Mouse (Mus musculus) embryonic facial prominence, embryonic 10.5 days (tissue): Measurements from ENCODE around the gene Ppard. TPM values are rescaled to one million over a fixed set of nuclear protein-coding genes. Genes with fewer than 3 reads are reported as not detected.
"Not testable (repeated sequence)": the region's sequence is repeated elsewhere in the genome, so short reads cannot be mapped to it uniquely, and the experiment has no call there.

Source experiments
- DNase-seq: peaks from one replicate; pipeline ENCODE4 v3.0.0-alpha.2; 2017; ENCODE audit warnings: low spot score
- H3K27ac ChIP-seq: fragments of 300-500 bp; sonication (generic); replicated peaks from 2 replicates; pipeline ENCODE4 v1.5.1; 2016; ENCODE audit warnings: mild to moderate bottlenecking
- H3K27me3 ChIP-seq: fragments of 300-500 bp; sonication (generic); replicated peaks from 2 replicates; pipeline ENCODE4 v1.6.1; 2016; ENCODE audit warnings: low read depth, mild to moderate bottlenecking; ENCODE audit not compliant: poor library complexity, severe bottlenecking
- H3K36me3 ChIP-seq: fragments of 300-500 bp; sonication (generic); replicated peaks from 2 replicates; pipeline ENCODE4 v1.6.1; 2016; ENCODE audit warnings: mild to moderate bottlenecking, moderate library complexity
- H3K4me1 ChIP-seq: fragments of 300-500 bp; sonication (generic); 2 replicates; pipeline ENCODE4 v1.6.1; 2016
- H3K4me3 ChIP-seq: fragments of 300-500 bp; sonication (generic); 2 replicates; pipeline ENCODE4 v1.5.1; 2016; ENCODE audit warnings: mild to moderate bottlenecking, moderate library complexity
- H3K9me3 ChIP-seq: fragments of 300-500 bp; sonication (generic); 2 replicates; pipeline ENCODE4 v1.6.1; 2016; ENCODE audit warnings: mild to moderate bottlenecking
- WGBS: fragments of 180-500 bp; shearing (Covaris S2); methylation state at CpG from one replicate; pipeline ENCODE4 v1.1.7; 2016; 5-methylcytosine and 5-hydroxymethylcytosine counted together
- polyA plus RNA-seq: library from polyadenylated mRNA; unstranded; fragments of >200 nt; fragmentation: Nextera tagmentation; extraction: Ambion mirVana; gene quantifications from 2 replicates; pipeline ENCODE4 v1.2.1, GENCODE M21; 2016

The Ppard gene
- polyA plus RNA-seq, 1 experiment from 2014 or later: 1.4 TPM

GRCm38 (mm10) chr17:28208314-28208612 is 24.2 kb upstream of the Ppard start:
- peak overlapping the region; percentile 53 for H3K4me3 ChIP-seq

GRCm38 (mm10) chr17:28209457-28210110 is 22.9 kb upstream of the Ppard start:
- no peak overlapping the region for H3K4me3 ChIP-seq
- peaks cover 12% of the 10 kb centered on the region for H3K36me3 ChIP-seq
- DNase-seq: no peak
- 69% methylated on average over 4 of the region's 4 CpGs for WGBS
- peaks cover 17% of the 10 kb centered on the region; the same call in 1 of the 2 replicates for H3K27me3 ChIP-seq
- no peak overlapping the region for H3K27ac ChIP-seq
- H3K9me3 ChIP-seq: no peaks in the 10 kb centered on the region
- H3K4me1 ChIP-seq: peaks cover 45% of the 10 kb centered on the region

More at GRCm38 (mm10) chr17:28208314-28208612, 24.2 kb upstream of the Ppard start:
- peak overlapping the region; percentile 80; the same call in 1 of the 2 replicates for H3K27ac ChIP-seq
- 87% methylated on average over 8 of the region's 8 CpGs for WGBS
- H3K4me1 ChIP-seq: peaks cover 48% of the 10 kb centered on the region
- H3K27me3 ChIP-seq: peaks cover 17% of the 10 kb centered on the region; the same call in 1 of the 2 replicates
- H3K36me3 ChIP-seq: peaks cover 25% of the 10 kb centered on the region
- no peak for DNase-seq
- H3K9me3 ChIP-seq: no peaks in the 10 kb centered on the region

GRCm38 (mm10) chr17:28211921-28212341 is 20.6 kb upstream of the Ppard start:
- 79% methylated on average over 6 of the region's 6 CpGs for WGBS

DNA sequence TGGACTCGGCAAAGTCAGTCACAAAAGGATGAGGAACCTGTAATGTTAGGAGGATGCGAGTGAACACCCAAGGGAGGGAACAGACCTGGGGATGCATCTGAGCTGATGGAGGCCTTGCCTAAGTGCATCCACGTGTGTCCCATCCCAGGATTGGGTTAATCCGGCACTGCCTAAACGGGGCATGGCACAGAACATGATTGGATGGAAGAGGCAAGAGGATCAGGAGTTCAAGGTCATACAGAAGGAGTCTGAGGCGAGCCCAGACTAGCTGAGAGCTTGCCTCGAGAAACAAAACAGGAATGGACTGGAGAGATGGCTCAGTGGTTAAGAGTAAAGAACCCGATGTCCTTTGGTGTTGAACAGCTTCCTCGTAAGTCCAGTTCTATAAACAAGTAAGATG is 20.1 kb upstream of the Ppard start:
- Histone ChIP-seq H3K4me3 (no peak overlapping the region), H3K9me3 (no peaks in the 10 kb centered on the region), H3K27ac (0 out of 2 replicates have a peak overlapping the region, but pooled peaks have one; percentile 25), H3K4me1 (peaks cover 32% of the 10 kb centered on the region), H3K36me3 (no peaks in the 10 kb centered on the region), H3K27me3 (peaks cover 21% of the 10 kb centered on the region)
- no peak for DNase-seq
- WGBS: 67% methylated on average over 9 of the region's 9 CpGs

More at GRCm38 (mm10) chr17:28211921-28212341, 20.6 kb upstream of the Ppard start:
- H3K36me3 ChIP-seq: no peaks in the 10 kb centered on the region
- peaks cover 16% of the 10 kb centered on the region for H3K27me3 ChIP-seq
- DNase-seq: no peak
- peaks cover 35% of the 10 kb centered on the region for H3K4me1 ChIP-seq
- H3K9me3 ChIP-seq: no peaks in the 10 kb centered on the region
- no peak overlapping the region for H3K4me3 ChIP-seq
- peak overlapping the region; percentile 25; the same call in 1 of the 2 replicates for H3K27ac ChIP-seq

DNA sequence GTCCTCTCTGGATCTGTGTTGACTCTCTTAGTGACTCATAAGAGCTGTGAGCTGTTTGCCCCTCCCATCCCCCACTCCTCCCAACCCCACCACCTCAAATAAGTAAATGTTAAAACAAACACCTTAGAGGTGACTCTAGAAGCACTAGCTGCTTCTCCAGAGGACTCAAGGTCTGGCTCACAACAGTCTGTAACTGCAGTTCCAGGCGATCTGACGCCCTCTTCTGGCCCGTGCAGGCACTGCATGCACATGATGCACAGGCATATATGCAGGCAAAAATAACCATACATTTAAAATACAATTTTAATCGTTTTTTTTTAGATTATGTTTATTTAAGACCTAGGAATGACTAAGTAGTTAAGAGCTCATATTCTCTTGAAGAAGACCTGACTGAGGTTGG is 19.3 kb upstream of the Ppard start:
- no peak overlapping the region for H3K27ac ChIP-seq
- H3K36me3 ChIP-seq: no peaks in the 10 kb centered on the region
- WGBS: 32% methylated on average over 4 of the region's 4 CpGs
- H3K4me1 ChIP-seq: peaks cover 32% of the 10 kb centered on the region
- no peak overlapping the region for H3K4me3 ChIP-seq
- H3K9me3 ChIP-seq: no peaks in the 10 kb centered on the region
- H3K27me3 ChIP-seq: peaks cover 21% of the 10 kb centered on the region
- DNase-seq: no peak

DNA sequence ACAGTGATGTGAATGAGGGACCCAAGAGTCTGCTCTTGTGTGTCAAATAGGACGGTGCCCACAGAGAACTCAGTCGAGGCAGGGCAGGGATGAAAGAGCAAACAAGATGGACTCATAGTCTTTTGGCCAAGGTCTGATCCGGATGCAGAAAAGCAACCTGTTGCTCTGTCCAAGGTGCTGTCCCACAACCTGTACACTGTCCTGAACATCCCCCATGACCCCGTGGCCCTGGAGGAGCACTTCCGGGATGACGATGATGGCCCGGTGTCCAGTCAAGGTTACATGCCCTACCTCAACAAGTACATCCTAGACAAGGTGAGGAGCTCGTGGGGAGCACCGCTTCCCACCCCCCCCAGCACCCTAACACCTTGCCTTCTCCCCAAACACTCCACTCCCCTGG is 15.7 kb upstream of the Ppard start:
- Histone ChIP-seq H3K9me3 (no peaks in the 10 kb centered on the region), H3K4me1 (peaks cover 30% of the 10 kb centered on the region), H3K36me3 (no peaks in the 10 kb centered on the region), H3K27ac (no peak overlapping the region), H3K27me3 (peaks cover 17% of the 10 kb centered on the region), H3K4me3 (no peak overlapping the region)
- WGBS: 80% methylated on average over 9 of the region's 9 CpGs
- no peak for DNase-seq

GRCm38 (mm10) chr17:28217721-28218649 is 14.5 kb upstream of the Ppard start:
- 23% methylated on average over 23 of the region's 23 CpGs for WGBS
- H3K27ac ChIP-seq: peak overlapping the region; percentile 72
- H3K36me3 ChIP-seq: no peaks in the 10 kb centered on the region
- H3K4me1 ChIP-seq: peaks cover 21% of the 10 kb centered on the region
- H3K9me3 ChIP-seq: no peaks in the 10 kb centered on the region
- peak overlapping the region; percentile 33 for H3K4me3 ChIP-seq
- peak; percentile 40 for DNase-seq
- H3K27me3 ChIP-seq: peaks cover 20% of the 10 kb centered on the region

- WGBS: 93% methylated on average over 10 of the region's 10 CpGs
- H3K27me3 ChIP-seq: peaks cover 17% of the 10 kb centered on the region
These were observed 10.0 kb upstream of the Ppard start for GRCm38 (mm10) chr17:28222463-28222862.

GRCm38 (mm10) chr17:28223561-28224391 is 8.7 kb upstream of the Ppard start:
- peak; percentile 96 for DNase-seq
- Histone ChIP-seq H3K9me3 (no peaks in the 10 kb centered on the region), H3K27me3 (peaks cover 10% of the 10 kb centered on the region), H3K36me3 (no peaks in the 10 kb centered on the region), H3K4me1 (peaks cover 36% of the 10 kb centered on the region), H3K4me3 (peak overlapping the region; percentile 71), H3K27ac (peak overlapping the region; percentile 89)
- WGBS: under 1% methylated on average over 46 of the region's 46 CpGs

More at GRCm38 (mm10) chr17:28222463-28222862, 10.0 kb upstream of the Ppard start:
- not testable (repeated sequence) for H3K9me3 ChIP-seq, H3K27ac ChIP-seq, H3K36me3 ChIP-seq, H3K4me3 ChIP-seq, DNase-seq
- peaks cover 46% of the 10 kb centered on the region for H3K4me1 ChIP-seq

DNA sequence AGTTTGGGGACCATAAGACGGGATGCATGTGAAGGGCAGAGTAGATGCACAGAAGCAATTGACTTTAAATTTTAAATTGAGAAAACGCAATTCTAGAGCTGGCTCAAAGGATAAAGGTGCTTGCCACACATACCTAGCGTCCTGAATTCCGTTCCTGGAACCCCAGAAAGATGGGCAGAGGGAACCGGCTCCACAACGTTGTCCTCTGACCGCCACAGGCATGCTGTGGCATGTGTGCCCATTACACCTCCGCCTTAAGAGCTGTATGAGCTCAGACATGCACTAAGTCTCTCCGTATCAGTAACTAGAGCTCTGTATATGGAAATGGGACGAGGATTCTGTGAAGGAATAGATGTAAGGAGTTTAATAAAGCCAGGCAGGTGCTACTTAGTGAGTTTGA is 7.9 kb upstream of the Ppard start:
- H3K4me3 ChIP-seq: no peak overlapping the region
- no peaks in the 10 kb centered on the region for H3K36me3 ChIP-seq
- no peak overlapping the region for H3K27ac ChIP-seq
- peaks cover 35% of the 10 kb centered on the region for H3K4me1 ChIP-seq
- H3K9me3 ChIP-seq: no peaks in the 10 kb centered on the region
- no peak for DNase-seq
- WGBS: 85% methylated on average over 10 of the region's 10 CpGs
- H3K27me3 ChIP-seq: peaks cover 9% of the 10 kb centered on the region

DNA sequence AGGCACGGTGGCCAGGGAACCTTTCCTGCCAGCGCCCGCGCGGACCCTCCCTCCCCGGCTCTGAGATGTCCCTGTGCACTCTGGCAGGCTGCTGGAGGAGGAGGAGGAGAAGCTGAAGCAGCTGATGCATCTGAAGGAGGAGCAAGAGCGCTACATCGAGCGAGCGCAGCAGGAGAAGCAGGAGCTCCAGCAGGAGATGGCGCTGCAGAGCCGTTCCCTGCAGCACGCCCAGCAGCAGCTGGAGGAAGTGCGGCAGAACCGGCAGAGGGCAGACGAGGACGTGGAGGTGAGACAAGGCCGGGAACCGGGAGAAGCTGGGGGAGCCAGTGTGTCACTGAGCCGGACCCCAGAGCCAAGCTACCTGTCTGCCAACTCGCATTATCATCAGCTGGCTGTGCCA is 6.5 kb upstream of the Ppard start:
- H3K27me3 ChIP-seq: peaks cover 10% of the 10 kb centered on the region
- H3K36me3 ChIP-seq: no peaks in the 10 kb centered on the region
- peak; percentile 93 for DNase-seq
- H3K27ac ChIP-seq: peak overlapping the region; percentile 79
- no peaks in the 10 kb centered on the region for H3K9me3 ChIP-seq
- under 1% methylated on average over 21 of the region's 21 CpGs for whole genome bisulfite sequencing
- peaks cover 31% of the 10 kb centered on the region for H3K4me1 ChIP-seq
- H3K4me3 ChIP-seq: peak overlapping the region; percentile 60

DNA sequence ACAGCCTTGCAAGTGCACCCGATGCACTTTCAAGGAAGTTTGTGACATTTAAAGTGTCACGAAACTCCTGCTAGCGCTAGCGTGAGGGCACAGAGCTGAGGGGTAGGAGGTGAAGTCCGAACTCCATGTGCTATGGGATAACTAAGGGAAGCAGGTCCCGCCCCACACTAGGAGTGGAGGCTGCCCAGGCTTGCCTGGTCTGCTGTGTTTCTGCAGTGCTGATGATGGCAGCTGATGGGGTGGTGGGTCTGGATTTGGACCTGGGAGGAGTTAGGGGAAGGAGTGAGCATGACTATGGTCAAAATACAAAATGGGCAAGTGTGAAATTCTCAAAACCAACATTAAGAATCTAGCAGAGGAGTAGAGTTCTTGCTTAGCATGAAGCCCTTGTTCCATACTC is 2.0 kb upstream of the Ppard start:
- WGBS: 84% methylated on average over 6 of the region's 6 CpGs
- H3K4me1 ChIP-seq: peaks cover 39% of the 10 kb centered on the region
- no peak overlapping the region for H3K4me3 ChIP-seq
- peaks cover 10% of the 10 kb centered on the region for H3K27me3 ChIP-seq
- H3K36me3 ChIP-seq: 0 out of 2 replicates have a peak, but pooled peaks cover under 1% of the 10 kb centered on the region
- no peak overlapping the region for H3K27ac ChIP-seq
- DNase-seq: no peak
- H3K9me3 ChIP-seq: no peaks in the 10 kb centered on the region
